Mouse (Mus musculus) embryonic facial prominence, embryonic 12.5 days (tissue): ENCODE results near the gene Slc39a13. TPM values are rescaled to one million over a fixed set of nuclear protein-coding genes. Genes with fewer than 3 reads are reported as not detected.
A peak's percentile ranks its signal among the peaks of the same experiment; 100 is the strongest.

Experiments
- ATAC-seq: fragments of 200-750 bp; cut with Nextera tagmentation; 2 replicates; pipeline ENCODE4 v1.8.0; 2017; ENCODE audit not compliant: insufficient number of reproducible peaks, insufficient read depth, low FRiP score, low TSS enrichment
- H3K27ac ChIP-seq: fragments of 300-500 bp; sonication (generic); 2 replicates; pipeline ENCODE4 v1.5.1; 2016; ENCODE audit warnings: mild to moderate bottlenecking
- H3K27me3 ChIP-seq: fragments of 300-500 bp; sonication (generic); 2 replicates; pipeline ENCODE4 v1.6.1; 2016; ENCODE audit warnings: mild to moderate bottlenecking, moderate library complexity
- H3K36me3 ChIP-seq: fragments of 300-500 bp; sonication (generic); 2 replicates; pipeline ENCODE4 v1.6.1; 2016; ENCODE audit warnings: mild to moderate bottlenecking
- H3K4me1 ChIP-seq: fragments of 300-500 bp; sonication (generic); 2 replicates; pipeline ENCODE4 v1.6.1; 2016
- H3K4me2 ChIP-seq: fragments of 300-500 bp; sonication (generic); replicated peaks from 2 replicates; pipeline ENCODE4 v1.6.1; 2016; ENCODE audit warnings: mild to moderate bottlenecking, moderate library complexity
- H3K4me3 ChIP-seq: fragments of 300-500 bp; sonication (generic); 2 replicates; pipeline ENCODE4 v1.5.1; 2016; ENCODE audit warnings: mild to moderate bottlenecking
- H3K9ac ChIP-seq: fragments of 300-500 bp; sonication (generic); 2 replicates; pipeline ENCODE4 v1.6.1; 2016; ENCODE audit warnings: mild to moderate bottlenecking, moderate library complexity
- H3K9me3 ChIP-seq: fragments of 300-500 bp; sonication (generic); 2 replicates; pipeline ENCODE4 v1.6.1; 2016; ENCODE audit warnings: mild to moderate bottlenecking, moderate library complexity
- WGBS: fragments of 180-500 bp; shearing (Covaris S2); methylation state at CpG from one replicate; pipeline ENCODE4 v1.1.7; 2016; 5-methylcytosine and 5-hydroxymethylcytosine counted together
- polyA plus RNA-seq: library from polyadenylated mRNA; unstranded; fragments of >200 nt; fragmentation: Nextera tagmentation; extraction: Ambion mirVana; gene quantifications from 2 replicates; pipeline ENCODE4 v1.2.1, GENCODE M21; 2016

The Slc39a13 gene
- polyA plus RNA-seq, 1 experiment from 2014 or later, result 41.9 TPM

GRCm38 (mm10) chr2:91077957-91078313 lies 7.7 kb upstream of the Slc39a13 start:
- Histone ChIP-seq H3K27me3 (no peaks in the 10 kb centered on the region), H3K36me3 (no peaks in the 10 kb centered on the region), H3K27ac (no peak overlapping the region), H3K9ac (no peak overlapping the region), H3K4me2 (peak overlapping the region; percentile 99), H3K4me1 (peaks cover 11% of the 10 kb centered on the region), H3K4me3 (peak overlapping the region; percentile 55), H3K9me3 (no peaks in the 10 kb centered on the region)
- ATAC-seq, result no peak
- WGBS, result 14% methylated on average over 12 of the region's 12 CpGs

- Histone ChIP-seq H3K4me1 (peaks cover 15% of the 10 kb centered on the region), H3K36me3 (peaks cover 4% of the 10 kb centered on the region; the same call in 1 of the 2 replicates), H3K27ac (no peak overlapping the region), H3K9ac (no peak overlapping the region), H3K4me2 (no peak overlapping the region), H3K4me3 (no peak overlapping the region), H3K27me3 (no peaks in the 10 kb centered on the region), H3K9me3 (no peaks in the 10 kb centered on the region)
- 36% methylated on average over 1 of the region's 1 CpGs for WGBS
- ATAC-seq, result no peak
Measured at GRCm38 (mm10) chr2:91072092-91072491, 1.9 kb upstream of the Slc39a13 start.

GRCm38 (mm10) chr2:91071059-91071458 lies 842 bp upstream of the Slc39a13 start:
- peak overlapping the region; percentile 66; the same call in 1 of the 2 replicates for H3K9ac ChIP-seq
- peak overlapping the region; percentile 65 for H3K27ac ChIP-seq
- WGBS, result 82% methylated on average over 10 of the region's 10 CpGs
- H3K36me3 ChIP-seq, result peaks cover 11% of the 10 kb centered on the region; the same call in 1 of the 2 replicates
- H3K4me3 ChIP-seq, result peak overlapping the region; percentile 62
- H3K27me3 ChIP-seq, result no peaks in the 10 kb centered on the region
- H3K4me1 ChIP-seq, result peaks cover 15% of the 10 kb centered on the region
- 0 out of 2 replicates have a peak, but pooled peaks have one; percentile 2 for ATAC-seq
- H3K9me3 ChIP-seq, result no peaks in the 10 kb centered on the region
- H3K4me2 ChIP-seq, result peak overlapping the region; percentile 94

- 0 out of 2 replicates have a peak, but pooled peaks have one; percentile 0 for ATAC-seq
- WGBS, result 8% methylated on average over 14 of the region's 14 CpGs
Measured at GRCm38 (mm10) chr2:91069306-91070000, 764 bp downstream of the Slc39a13 start.

GRCm38 (mm10) chr2:91068872-91069165 lies 1.4 kb downstream of the Slc39a13 start:
- H3K27ac ChIP-seq, result no peak overlapping the region

More at GRCm38 (mm10) chr2:91069306-91070000, 764 bp downstream of the Slc39a13 start:
- Histone ChIP-seq H3K9me3 (no peaks in the 10 kb centered on the region), H3K4me1 (peaks cover 15% of the 10 kb centered on the region), H3K4me2 (peak overlapping the region; percentile 94), H3K9ac (peak overlapping the region; percentile 66), H3K4me3 (peak overlapping the region; percentile 62), H3K27me3 (no peaks in the 10 kb centered on the region), H3K27ac (peak overlapping the region; percentile 65), H3K36me3 (peaks cover 22% of the 10 kb centered on the region)

GRCm38 (mm10) chr2:91068162-91068871 lies 1.9 kb downstream of the Slc39a13 start:
- Histone ChIP-seq H3K36me3 (peaks cover 34% of the 10 kb centered on the region), H3K4me3 (peak overlapping the region; percentile 62; the same call in 1 of the 2 replicates), H3K27ac (no peak overlapping the region), H3K4me2 (peak overlapping the region; percentile 94), H3K4me1 (peaks cover 15% of the 10 kb centered on the region), H3K9me3 (no peaks in the 10 kb centered on the region), H3K27me3 (no peaks in the 10 kb centered on the region), H3K9ac (peak overlapping the region; percentile 66)
- 55% methylated on average over 13 of the region's 13 CpGs for WGBS
- ATAC-seq, result no peak

More at GRCm38 (mm10) chr2:91068872-91069165, 1.4 kb downstream of the Slc39a13 start:
- H3K4me3 ChIP-seq, result peak overlapping the region; percentile 62
- ATAC-seq, result no peak
- H3K9ac ChIP-seq, result peak overlapping the region; percentile 66
- H3K4me2 ChIP-seq, result peak overlapping the region; percentile 94
- peaks cover 15% of the 10 kb centered on the region for H3K4me1 ChIP-seq
- 46% methylated on average over 6 of the region's 6 CpGs for WGBS
- H3K27me3 ChIP-seq, result no peaks in the 10 kb centered on the region
- H3K36me3 ChIP-seq, result peaks cover 29% of the 10 kb centered on the region
- no peaks in the 10 kb centered on the region for H3K9me3 ChIP-seq

GRCm38 (mm10) chr2:91066455-91066854 lies 3.8 kb downstream of the Slc39a13 start:
- Histone ChIP-seq H3K36me3 (peaks cover 52% of the 10 kb centered on the region), H3K9me3 (no peaks in the 10 kb centered on the region), H3K4me2 (no peak overlapping the region), H3K27me3 (no peaks in the 10 kb centered on the region), H3K4me3 (no peak overlapping the region), H3K4me1 (peaks cover 15% of the 10 kb centered on the region), H3K27ac (no peak overlapping the region), H3K9ac (no peak overlapping the region)
- 84% methylated on average over 3 of the region's 3 CpGs for WGBS
- ATAC-seq, result no peak

GRCm38 (mm10) chr2:91065544-91065943 lies 4.7 kb downstream of the Slc39a13 start:
- no peak overlapping the region for H3K4me3 ChIP-seq
- H3K4me2 ChIP-seq, result no peak overlapping the region
- ATAC-seq, result no peak
- H3K9me3 ChIP-seq, result no peaks in the 10 kb centered on the region
- WGBS, result 45% methylated on average over 3 of the region's 3 CpGs
- H3K27me3 ChIP-seq, result no peaks in the 10 kb centered on the region
- peaks cover 56% of the 10 kb centered on the region for H3K36me3 ChIP-seq
- no peak overlapping the region for H3K9ac ChIP-seq
- peaks cover 15% of the 10 kb centered on the region for H3K4me1 ChIP-seq
- no peak overlapping the region for H3K27ac ChIP-seq

GRCm38 (mm10) chr2:91064211-91064610 lies 6.0 kb downstream of the Slc39a13 start:
- no peak overlapping the region for H3K27ac ChIP-seq
- H3K27me3 ChIP-seq, result no peaks in the 10 kb centered on the region
- no peaks in the 10 kb centered on the region for H3K9me3 ChIP-seq
- no peak overlapping the region for H3K4me3 ChIP-seq
- H3K9ac ChIP-seq, result no peak overlapping the region
- H3K4me2 ChIP-seq, result no peak overlapping the region
- WGBS, result 82% methylated on average over 6 of the region's 6 CpGs
- ATAC-seq, result no peak
- peaks cover 9% of the 10 kb centered on the region for H3K4me1 ChIP-seq
- peaks cover 67% of the 10 kb centered on the region for H3K36me3 ChIP-seq

- Histone ChIP-seq H3K4me1 (no peaks in the 10 kb centered on the region), H3K36me3 (peaks cover 79% of the 10 kb centered on the region), H3K27me3 (no peaks in the 10 kb centered on the region), H3K4me2 (no peak overlapping the region), H3K9ac (no peak overlapping the region), H3K27ac (no peak overlapping the region), H3K9me3 (no peaks in the 10 kb centered on the region), H3K4me3 (no peak overlapping the region)
- no peak for ATAC-seq
- WGBS, result 90% methylated on average over 16 of the region's 16 CpGs
Measured at GRCm38 (mm10) chr2:91062779-91063606, 7.2 kb downstream of the Slc39a13 start.

- Histone ChIP-seq H3K9ac (no peak overlapping the region), H3K4me2 (no peak overlapping the region), H3K4me3 (no peak overlapping the region), H3K9me3 (no peaks in the 10 kb centered on the region), H3K4me1 (no peaks in the 10 kb centered on the region), H3K27me3 (no peaks in the 10 kb centered on the region), H3K27ac (0 out of 2 replicates have a peak overlapping the region, but pooled peaks have one; percentile 17), H3K36me3 (peaks cover 85% of the 10 kb centered on the region)
- WGBS, result 83% methylated on average over 6 of the region's 6 CpGs
- ATAC-seq, result no peak
Measured at GRCm38 (mm10) chr2:91061849-91062481, 8.3 kb downstream of the Slc39a13 start.
